9 mouse cellular contexts compared by ENCODE assay signal in genomic region chr17:12169326-12169836, GRCm38 (mm10). TPM values are rescaled to one million over a fixed set of nuclear protein-coding genes. Genes with fewer than 3 reads are reported as not detected.
A peak's percentile ranks its signal among the peaks of the same experiment; 100 is the strongest.
DNase-seq lines count a peak whose midpoint lies in the region; ATAC-seq and TF ChIP-seq lines count a peak whose summit lies in the region.
"Had no signal": no experiment of that assay in that cellular context is flagged by ENCODE, and none has a peak within 500 bp of the region (broad histone marks: within the 10 kb centered on the region; RNA-seq: fewer than 3 reads in every experiment).

No protein-coding gene starts in this region.

- 45% methylated on average over 12 of the region's 12 CpGs for WGBS in hindbrain, embryonic 15.5 days
- 81% methylated on average over 12 of the region's 12 CpGs for WGBS in hindbrain, embryonic 11.5 days

- TF ChIP-seq CTCF in brain, embryonic 14.5 days (IDR thresholded peaks at IDR 0.05; ENCODE audit: borderline replicate concordance, extremely low read depth, insufficient read depth, insufficient read length), result no peak

- H3K4me1 ChIP-seq in hindbrain, embryonic 15.5 days (replicated peaks), result peaks cover 30% of the 10 kb centered on the region
- H3K4me1 ChIP-seq in hindbrain, embryonic 11.5 days (replicated peaks; ENCODE audit: control insufficient read depth, insufficient read depth, low read length), result no peaks in the 10 kb centered on the region

- H3K36me3 ChIP-seq in hindbrain, embryonic 15.5 days, result no peaks in the 10 kb centered on the region
- no peaks in the 10 kb centered on the region for H3K36me3 ChIP-seq in hindbrain, embryonic 11.5 days (ENCODE audit: control insufficient read depth, insufficient read depth, low read length)

- no peak for TF ChIP-seq POLR2A in brain, embryonic 14.5 days (IDR thresholded peaks at IDR 0.05; ENCODE audit: borderline replicate concordance, extremely low read depth, insufficient read depth, insufficient read length, poor library complexity, severe bottlenecking)

- intact Hi-C loops in left cerebral cortex, postnatal 10 days (cut with DNase I), result no loop called here

- no peak overlapping the region for H3K4me2 ChIP-seq in hindbrain, embryonic 15.5 days
- no peak overlapping the region for H3K4me2 ChIP-seq in hindbrain, embryonic 11.5 days (replicated peaks; ENCODE audit: low read depth, low read length)

- H3K27ac ChIP-seq in hindbrain, embryonic 15.5 days (replicated peaks), result peak overlapping the region; percentile 6; the same call in 1 of the 2 replicates
- no peak overlapping the region for H3K27ac ChIP-seq in hindbrain, embryonic 11.5 days (ENCODE audit: low read depth, low read length)

- H3K9me3 ChIP-seq in hindbrain, embryonic 15.5 days, result no peaks in the 10 kb centered on the region
- no peaks in the 10 kb centered on the region for H3K9me3 ChIP-seq in hindbrain, embryonic 11.5 days (ENCODE audit: control insufficient read depth, low read length)

- H3K4me3 ChIP-seq in hindbrain, embryonic 15.5 days, result no peak overlapping the region
- no peak overlapping the region for H3K4me3 ChIP-seq in hindbrain, embryonic 11.5 days (ENCODE audit: low read depth, low read length)

- no peak for DNase-seq in hindbrain, embryonic 11.5 days (ENCODE audit: low spot score)
- peak; percentile 42 for DNase-seq in brain, embryonic 14.5 days (ENCODE audit: low read depth)
- DNase-seq in kidney, adult 9 months, result peak; percentile 12
- DNase-seq in lung, postnatal 36 days, result peak; percentile 63
- no peak for DNase-seq in adrenal gland, postnatal 14 days
- DNase-seq in left cerebral cortex, postnatal 10 days (ENCODE audit: extremely low spot score in 1 of 2, low spot score in 2 of 2), result no peak
- DNase-seq in heart, adult 8-10 months (ENCODE audit: low spot score), result no peak
- DNase-seq: thymus, postnatal 14 days had no signal

- no peaks in the 10 kb centered on the region for H3K27me3 ChIP-seq in hindbrain, embryonic 15.5 days
- no peaks in the 10 kb centered on the region for H3K27me3 ChIP-seq in hindbrain, embryonic 11.5 days (ENCODE audit: control insufficient read depth, insufficient read depth, low read length)

- no peak overlapping the region for H3K9ac ChIP-seq in hindbrain, embryonic 15.5 days
- no peak overlapping the region for H3K9ac ChIP-seq in hindbrain, embryonic 11.5 days (ENCODE audit: low read depth, low read length)

- peak; percentile 36; the same call in 1 of the 2 replicates for ATAC-seq in hindbrain, embryonic 15.5 days (ENCODE audit: low FRiP score, low read depth)
- no peak for ATAC-seq in hindbrain, embryonic 11.5 days (ENCODE audit: low FRiP score)

RNA-seq across cellular contexts. Expression of gene Agpat4, which starts 50.9 kb away (rescaled TPM):
- 62.0 and 63.4 TPM in 2 replicates for polyA plus RNA-seq in hindbrain, embryonic 15.5 days (2015; fragmentation: Nextera tagmentation; extraction: Ambion mirVana)
- 23.9 and 28.5 TPM in 2 replicates for polyA plus RNA-seq in hindbrain, embryonic 11.5 days (2014; fragmentation: Nextera tagmentation; extraction: Ambion mirVana)
- 27.6 and 35.2 TPM in 2 replicates for polyA plus RNA-seq in brain, embryonic 14.5 days (2012; rRNA removed)
- total RNA-seq in adrenal gland, postnatal 14 days (2021), result 18.7 and 23.0 TPM in 2 replicates
- total RNA-seq in left cerebral cortex, postnatal 10 days (2021), result 10 to 100 TPM; 68.2 to 71.0 TPM
- total RNA-seq in heart, adult 8-10 months (2022), result 1 to 10 TPM; 2.5 to 3.8 (median 3.4) TPM

Comparison
In these comparisons a context has a peak if more than half of its experiments do, and no peak if none do; other contexts are left out.
1. DNase-seq: peak in brain, embryonic 14.5 days (single experiment), kidney, adult 9 months (single experiment) and lung, postnatal 36 days (single experiment); none in hindbrain, embryonic 11.5 days (single experiment), adrenal gland, postnatal 14 days (single experiment), left cerebral cortex, postnatal 10 days (0 of 2) and heart, adult 8-10 months (single experiment).